Comparison of ENCODE assay signal across 6 mouse cellular contexts in genomic region chr5:23590298-23590697, GRCm38 (mm10).
DNase-seq lines count a peak whose midpoint lies in the region; ATAC-seq and TF ChIP-seq lines count a peak whose summit lies in the region.
"Not testable (repeated sequence)": the region's sequence is repeated elsewhere in the genome, so short reads cannot be mapped to it uniquely, and the experiment has no call there.

No protein-coding gene starts in this region.

- H3K9me3 ChIP-seq in intestine, embryonic 16.5 days (ENCODE audit: control insufficient read depth, low read length); intestine, postnatal 0 days (ENCODE audit: control insufficient read depth): not testable (repeated sequence)

- not testable (repeated sequence) for H3K4me2 ChIP-seq in intestine, embryonic 16.5 days (ENCODE audit: low read depth, low read length); intestine, postnatal 0 days (replicated peaks; ENCODE audit: low read depth)

- not testable (repeated sequence) for H3K36me3 ChIP-seq in intestine, embryonic 16.5 days (ENCODE audit: control insufficient read depth, insufficient read depth, low read length); intestine, postnatal 0 days (ENCODE audit: control insufficient read depth, insufficient read depth)

- H3K9ac ChIP-seq in intestine, embryonic 16.5 days (ENCODE audit: low read depth, low read length); intestine, postnatal 0 days (ENCODE audit: low read depth, low read length): not testable (repeated sequence)

- H3K27ac ChIP-seq in intestine, embryonic 16.5 days (ENCODE audit: low read length); intestine, postnatal 0 days (ENCODE audit: low read depth, low read length): not testable (repeated sequence)

- H3K4me3 ChIP-seq in intestine, embryonic 16.5 days (ENCODE audit: low read length); intestine, postnatal 0 days (ENCODE audit: low read depth, low read length): not testable (repeated sequence)

- TF ChIP-seq CTCF in intestine, postnatal 0 days (IDR thresholded peaks at IDR 0.05; ENCODE audit: low read depth) = not testable (repeated sequence)

- peak; percentile 53; the same call in 1 of the 2 replicates for ATAC-seq in intestine, embryonic 16.5 days
- ATAC-seq in intestine, postnatal 0 days = peak; percentile 59

- DNase-seq in 3T3-L1 (ENCODE audit: low read depth, low spot score) (peak; percentile 59), 416B (ENCODE audit: low read depth) (peak; percentile 60), NIH3T3 (ENCODE audit: low read depth) (peak; percentile 34)
- DNase-seq in heart, adult 11 months = peak; percentile 15

- WGBS in intestine, embryonic 16.5 days = 86% methylated on average over 4 of the region's 5 CpGs
- WGBS in intestine, postnatal 0 days = 73% methylated on average over 4 of the region's 5 CpGs

- not testable (repeated sequence) for H3K27me3 ChIP-seq in intestine, embryonic 16.5 days (replicated peaks; ENCODE audit: control insufficient read depth, insufficient read depth, low read length); intestine, postnatal 0 days (replicated peaks; ENCODE audit: control insufficient read depth, insufficient read depth, low read length)

- H3K4me1 ChIP-seq in intestine, embryonic 16.5 days (ENCODE audit: control insufficient read depth, insufficient read depth, low read length); intestine, postnatal 0 days (replicated peaks; ENCODE audit: control insufficient read depth, insufficient read depth, low read length): not testable (repeated sequence)
